Mouse (Mus musculus) right cerebral cortex, postnatal 4 days (tissue): ENCODE results near the gene Scp2.
"Not testable (repeated sequence)": the region's sequence is repeated elsewhere in the genome, so short reads cannot be mapped to it uniquely, and the experiment has no call there.

Experiments used
- DNase-seq: peaks from one replicate; pipeline ENCODE4 v3.0.0-alpha.2; 2022

Scp2 gene

GRCm38 (mm10) chr4:108092741-108093397, 51.9 kb downstream of the Scp2 start:
- no peak for DNase-seq

GRCm38 (mm10) chr4:108083993-108084392, 60.8 kb downstream of the Scp2 start:
- DNase-seq = no peak

GRCm38 (mm10) chr4:108083032-108083735, 61.6 kb downstream of the Scp2 start:
- no peak for DNase-seq

- no peak for DNase-seq
Measured at GRCm38 (mm10) chr4:108082401-108082806, 62.4 kb downstream of the Scp2 start.

GRCm38 (mm10) chr4:108080876-108081275, 63.9 kb downstream of the Scp2 start:
- DNase-seq = no peak

- DNase-seq = no peak
Measured at GRCm38 (mm10) chr4:108079762-108080161, 65.0 kb downstream of the Scp2 start.

GRCm38 (mm10) chr4:108079191-108079590, 65.6 kb downstream of the Scp2 start:
- DNase-seq = not testable (repeated sequence)

GRCm38 (mm10) chr4:108077224-108077955, 67.4 kb downstream of the Scp2 start:
- no peak for DNase-seq

- no peak for DNase-seq
Measured at GRCm38 (mm10) chr4:108074204-108074823, 70.5 kb downstream of the Scp2 start.

GRCm38 (mm10) chr4:108072086-108072485, 72.7 kb downstream of the Scp2 start:
- no peak for DNase-seq

GRCm38 (mm10) chr4:108071235-108071901, 73.4 kb downstream of the Scp2 start:
- DNase-seq = peak; percentile 90

- DNase-seq = no peak
Measured at GRCm38 (mm10) chr4:108070723-108071122, 74.1 kb downstream of the Scp2 start.

GRCm38 (mm10) chr4:108070286-108070685, 74.5 kb downstream of the Scp2 start:
- DNase-seq = no peak

- DNase-seq = no peak
Measured at GRCm38 (mm10) chr4:108068081-108068480, 76.7 kb downstream of the Scp2 start.

GRCm38 (mm10) chr4:108067261-108067660, 77.5 kb downstream of the Scp2 start:
- DNase-seq = no peak

GRCm38 (mm10) chr4:108066569-108066968, 78.2 kb downstream of the Scp2 start:
- DNase-seq = no peak

- DNase-seq = no peak
Measured at GRCm38 (mm10) chr4:108065176-108065844, 79.5 kb downstream of the Scp2 start.

- no peak for DNase-seq
Measured at GRCm38 (mm10) chr4:108063616-108064015, 81.2 kb downstream of the Scp2 start.

GRCm38 (mm10) chr4:108062524-108062923, 82.3 kb downstream of the Scp2 start:
- DNase-seq = no peak

- DNase-seq = no peak
Measured at GRCm38 (mm10) chr4:108060774-108061173, 84.0 kb downstream of the Scp2 start.

- no peak for DNase-seq
Measured at GRCm38 (mm10) chr4:108059601-108060379, 85.0 kb downstream of the Scp2 start.
